Mouse (Mus musculus) brain, embryonic 18.5 days (tissue): ENCODE measurements around the gene Snf8.
A peak's percentile ranks its signal among the peaks of the same experiment; 100 is the strongest.

Experiments used
- DNase-seq: peaks from one replicate; pipeline ENCODE4 v3.0.0-alpha.2; 2012; ENCODE audit warnings: low read depth, low spot score

Gene Snf8

DNA sequence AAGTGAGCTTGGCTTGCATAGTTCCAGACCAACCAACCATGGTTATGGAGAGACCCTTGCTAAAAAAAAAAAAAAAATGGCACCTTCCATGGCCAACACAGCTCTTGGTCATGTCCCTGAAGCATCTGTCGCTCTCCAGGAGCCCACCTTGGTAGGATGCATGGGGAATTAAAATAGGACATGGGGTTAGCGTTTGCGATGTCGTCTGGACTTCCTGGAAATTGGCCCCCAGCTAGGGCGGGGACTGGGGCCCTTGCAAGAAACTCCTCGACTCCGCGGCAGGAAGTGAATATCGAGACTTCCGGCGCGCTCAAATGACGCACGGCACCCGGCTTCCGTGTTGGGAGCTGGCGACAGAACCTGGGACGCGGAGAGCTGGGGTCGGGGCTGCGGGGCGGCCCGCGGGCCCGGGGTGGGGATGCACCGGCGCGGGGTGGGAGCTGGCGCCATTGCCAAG lies at the start of gene Snf8:
TSS of gene Snf8 (plus strand) at position 290 of the 457 bp plus-strand sequence.
- DNase-seq, result peak; percentile 85

DNA sequence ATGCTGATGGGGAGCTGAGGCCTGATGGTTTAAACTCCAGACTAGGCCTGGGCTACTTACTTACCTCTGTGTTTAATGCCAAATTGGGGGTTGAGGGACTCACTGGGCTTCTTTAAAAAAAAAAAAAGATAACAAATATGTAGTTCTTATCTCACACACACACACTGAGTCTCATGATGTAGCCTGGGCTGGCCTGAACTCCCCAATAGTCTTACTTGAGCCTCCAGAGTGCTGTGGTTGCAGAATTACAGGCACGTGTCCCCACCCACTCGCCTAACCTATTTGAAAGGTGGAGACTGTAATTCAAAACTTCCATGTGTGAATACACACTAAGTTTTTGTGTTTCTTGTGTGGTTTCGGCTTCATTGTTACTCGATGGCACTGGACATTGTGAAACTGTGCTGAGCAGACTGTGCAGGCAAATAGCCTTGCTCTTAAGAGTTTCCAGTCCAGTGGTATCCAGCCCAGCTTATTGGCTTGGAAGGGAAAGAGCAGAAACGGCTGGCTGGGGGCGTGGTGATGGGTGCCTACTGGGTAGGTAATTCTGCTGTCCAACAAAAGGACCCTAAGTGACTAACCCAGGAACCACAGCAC lies 46.7 kb upstream of the Snf8 start:
- DNase-seq, result no peak

DNA sequence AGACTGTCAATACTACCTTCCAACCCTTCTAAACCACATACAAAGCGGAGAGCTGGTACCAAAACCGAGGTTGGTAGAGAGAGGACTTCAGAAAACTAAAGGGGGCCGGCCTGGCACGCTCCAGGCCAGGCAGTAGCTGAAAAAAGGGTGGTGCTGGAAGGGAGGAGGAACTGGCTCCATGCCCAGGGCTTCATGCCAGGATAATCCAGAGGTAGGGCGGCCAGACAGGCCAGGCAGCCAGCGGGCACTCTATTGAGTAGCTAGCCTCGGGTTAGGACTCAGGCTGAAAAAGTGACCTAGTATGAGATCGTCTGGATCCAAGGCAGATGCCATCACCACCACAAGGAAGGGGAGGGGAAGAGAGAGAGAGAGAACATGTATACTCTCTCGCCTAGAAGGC lies 46.2 kb upstream of the Snf8 start:
- no peak for DNase-seq

DNA sequence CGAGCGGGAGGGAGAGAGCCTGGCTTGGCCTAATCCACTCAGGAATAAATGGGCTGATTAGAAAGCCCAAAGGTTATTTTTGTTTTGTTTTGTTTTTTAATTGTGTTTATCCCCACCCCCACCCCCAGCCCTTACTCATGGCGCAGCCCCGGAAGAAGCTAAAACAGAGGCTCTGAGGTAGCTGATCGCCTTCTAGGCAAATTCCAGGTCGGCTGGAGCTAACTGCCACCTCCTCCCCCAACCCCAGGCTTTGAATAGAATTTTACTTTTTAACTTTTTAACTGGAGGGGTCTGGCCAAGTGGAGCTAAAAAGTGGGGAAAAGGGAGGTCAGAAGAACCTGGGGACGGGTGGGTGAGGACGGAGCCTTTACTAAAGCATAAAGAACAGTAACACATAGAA lies 44.8 kb upstream of the Snf8 start:
- no peak for DNase-seq

DNA sequence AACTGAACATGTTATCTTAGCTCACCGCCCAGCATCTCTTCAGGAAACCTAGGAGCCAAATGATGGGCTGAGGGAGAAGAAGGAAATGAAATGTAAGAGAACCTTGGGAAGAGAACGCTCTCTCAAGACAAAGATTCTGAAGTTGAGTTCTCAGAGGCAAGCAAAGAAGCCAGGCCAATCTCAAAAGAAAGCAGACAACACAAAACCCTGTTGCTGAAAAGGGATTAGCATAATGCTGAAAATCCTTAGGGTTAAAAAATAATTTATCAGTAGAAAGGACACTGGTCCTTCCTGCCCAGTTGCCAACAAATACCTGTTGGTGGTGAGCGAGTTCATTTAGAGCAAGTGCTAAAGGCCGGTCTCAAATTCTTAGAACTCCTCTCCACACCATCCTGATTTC lies 44.3 kb upstream of the Snf8 start:
- DNase-seq, result no peak

DNA sequence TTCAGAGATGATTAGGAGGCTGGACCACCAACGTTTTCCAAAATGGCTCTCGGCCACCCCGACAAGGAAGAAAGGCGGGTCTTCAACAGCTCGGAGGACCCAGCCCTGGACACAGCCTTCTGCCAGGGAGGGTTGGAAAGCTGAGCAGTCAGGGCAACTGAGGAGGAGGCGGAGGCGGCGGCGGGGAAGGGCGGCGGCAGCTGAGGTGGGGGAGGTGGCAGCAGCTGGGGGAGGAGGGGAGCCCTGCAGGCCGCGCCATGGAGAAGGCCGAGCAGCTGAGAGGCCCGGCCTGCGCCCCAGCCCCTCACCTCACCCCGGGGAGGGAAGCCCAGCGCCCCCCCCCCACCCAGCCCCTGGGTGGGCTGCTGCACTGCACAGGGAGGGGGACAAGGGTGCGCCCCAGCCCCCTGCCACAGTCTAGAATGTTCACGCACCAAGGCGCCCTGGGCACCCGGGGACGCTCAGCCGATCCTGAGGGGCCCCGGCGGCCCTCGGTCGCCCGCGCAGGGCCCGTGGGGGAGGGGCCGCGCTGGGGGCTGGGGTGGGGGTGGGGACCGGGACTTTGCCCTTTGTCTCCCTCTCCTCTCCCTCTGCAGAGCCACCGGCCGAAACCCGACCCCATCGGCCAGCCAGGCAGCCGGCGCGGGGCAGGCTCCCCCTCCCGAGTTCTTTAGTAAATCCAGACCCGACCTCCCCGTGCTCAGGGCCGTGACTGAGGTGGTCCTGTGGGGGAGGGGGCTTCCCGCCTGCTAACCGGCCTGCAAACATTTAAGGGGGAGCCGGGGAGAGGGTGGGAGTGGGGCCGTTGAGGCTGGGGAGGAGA lies 43.6 kb upstream of the Snf8 start:
- no peak for DNase-seq

DNA sequence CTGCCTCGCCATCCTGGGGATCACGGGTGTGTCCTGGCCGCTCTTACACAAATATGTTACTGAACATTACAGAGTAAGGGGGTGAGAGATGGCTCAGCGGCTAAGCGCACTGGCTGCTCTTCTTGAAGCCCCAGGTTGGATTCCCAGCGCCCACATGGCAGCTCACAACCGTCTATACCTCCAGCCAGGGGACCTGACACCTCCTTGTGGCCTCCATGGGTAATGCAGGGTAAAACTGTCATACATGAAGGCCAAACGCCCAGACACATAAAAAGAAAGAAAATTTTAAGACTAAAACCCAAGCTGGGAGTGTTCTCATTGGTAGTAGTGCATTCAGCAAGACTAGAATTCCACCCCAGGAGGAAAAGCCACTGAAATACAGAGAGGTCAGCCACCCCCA lies 40.5 kb upstream of the Snf8 start:
- no peak for DNase-seq

DNA sequence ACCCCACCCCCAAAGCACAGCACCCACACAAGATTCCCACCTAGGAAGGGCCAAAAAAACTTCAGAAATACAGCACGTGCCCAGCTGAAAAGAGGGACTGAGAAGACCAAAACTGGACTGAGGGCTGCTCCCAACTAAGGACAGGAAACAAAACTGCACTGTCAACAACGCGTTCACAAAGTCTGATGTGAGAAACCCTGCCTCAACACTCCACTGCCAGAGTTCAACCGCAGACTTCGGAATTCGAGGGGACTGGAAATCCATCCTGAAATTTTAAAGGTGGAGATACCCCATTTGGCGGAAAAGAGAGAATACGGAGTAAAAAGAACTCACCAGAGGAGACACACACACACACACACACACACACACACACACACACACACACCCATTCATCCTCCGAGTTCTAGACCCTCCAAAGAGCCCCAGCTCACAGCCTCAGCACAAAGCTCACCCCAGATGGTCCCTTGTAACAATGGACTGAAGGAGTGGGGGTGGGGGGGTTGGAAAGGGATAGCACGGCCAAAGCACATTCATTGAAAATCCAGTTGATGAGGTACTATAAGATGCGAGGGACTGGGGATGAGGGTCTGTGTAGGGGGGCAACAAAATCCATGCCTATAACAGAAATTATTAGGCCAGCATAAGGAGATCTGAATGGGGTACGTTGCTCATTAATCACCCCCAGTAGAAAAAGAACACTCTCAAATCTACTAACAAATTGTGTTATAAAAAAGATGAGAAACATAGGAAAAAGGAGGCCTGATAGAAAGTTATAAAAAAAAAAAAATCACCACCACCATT lies 31.4 kb upstream of the Snf8 start:
- no peak for DNase-seq

DNA sequence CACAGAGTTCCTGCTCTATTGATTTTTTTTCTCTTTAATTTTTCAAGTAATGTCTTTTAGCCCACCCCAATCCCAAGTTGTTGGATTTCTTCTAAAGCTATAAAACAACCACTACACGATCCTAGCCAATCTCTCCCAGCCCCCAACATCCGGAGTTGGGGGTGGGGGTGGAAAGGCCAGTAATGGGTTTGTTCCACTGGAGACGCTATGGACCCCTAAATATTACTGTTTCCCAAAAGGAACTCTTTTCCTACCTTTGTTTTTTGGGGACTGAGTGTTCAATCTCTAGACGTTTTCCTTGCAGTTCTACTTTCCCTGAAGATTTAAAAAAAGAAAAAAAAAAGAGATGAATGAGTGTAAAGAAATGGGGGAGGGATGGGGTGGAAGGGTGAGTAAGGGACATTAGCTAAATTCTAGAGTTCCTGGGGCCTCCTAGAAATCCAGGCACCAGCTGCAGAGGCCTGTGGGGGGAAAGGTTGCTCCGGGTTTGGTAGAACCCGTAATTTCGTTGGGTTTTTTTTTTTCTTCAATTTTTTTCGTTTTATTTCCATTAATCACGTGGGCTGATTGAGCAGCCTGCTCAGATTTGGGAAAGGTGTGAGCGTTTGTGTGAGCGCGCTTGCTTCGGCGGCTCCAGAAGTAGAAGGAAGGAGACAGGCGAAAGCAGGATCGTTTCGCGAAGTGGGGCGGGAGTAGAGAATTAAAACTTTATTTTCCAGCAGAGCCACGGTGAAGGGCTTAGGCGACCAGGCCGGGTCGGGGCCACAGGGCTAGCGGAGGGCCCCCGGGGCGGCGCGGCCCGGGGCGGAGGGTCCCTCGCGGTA lies 30.5 kb upstream of the Snf8 start:
- no peak for DNase-seq

DNA sequence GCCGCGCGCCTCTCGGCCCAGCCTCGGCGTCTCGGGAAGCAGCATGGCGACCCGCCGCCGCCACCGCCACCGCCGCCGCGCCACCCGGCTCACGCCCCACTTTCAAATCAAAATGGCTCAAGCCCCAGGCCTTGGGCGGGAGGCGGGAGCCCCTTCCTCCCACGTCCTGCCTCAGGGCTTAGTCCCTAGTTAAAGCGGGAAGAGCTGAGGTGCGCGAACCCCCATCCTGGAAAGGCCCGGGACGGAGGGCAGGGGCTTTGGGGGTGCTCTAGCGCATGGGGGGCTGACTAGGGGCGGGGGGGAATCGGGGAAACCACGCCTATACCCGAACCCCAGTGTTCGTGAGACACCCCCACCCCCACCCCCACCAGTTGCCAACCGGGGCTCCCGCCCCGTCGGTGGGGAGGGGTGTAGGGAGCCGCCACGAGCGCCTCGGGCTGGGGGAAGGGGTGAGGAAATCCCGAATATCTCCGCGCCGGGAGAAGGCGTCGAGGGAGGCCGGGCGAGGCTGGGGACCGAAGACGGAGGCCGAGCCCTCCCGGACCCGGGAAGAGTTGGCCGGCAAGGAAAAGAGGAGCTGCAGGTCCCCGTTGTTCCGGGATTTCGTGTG lies 29.8 kb upstream of the Snf8 start:
- no peak for DNase-seq

DNA sequence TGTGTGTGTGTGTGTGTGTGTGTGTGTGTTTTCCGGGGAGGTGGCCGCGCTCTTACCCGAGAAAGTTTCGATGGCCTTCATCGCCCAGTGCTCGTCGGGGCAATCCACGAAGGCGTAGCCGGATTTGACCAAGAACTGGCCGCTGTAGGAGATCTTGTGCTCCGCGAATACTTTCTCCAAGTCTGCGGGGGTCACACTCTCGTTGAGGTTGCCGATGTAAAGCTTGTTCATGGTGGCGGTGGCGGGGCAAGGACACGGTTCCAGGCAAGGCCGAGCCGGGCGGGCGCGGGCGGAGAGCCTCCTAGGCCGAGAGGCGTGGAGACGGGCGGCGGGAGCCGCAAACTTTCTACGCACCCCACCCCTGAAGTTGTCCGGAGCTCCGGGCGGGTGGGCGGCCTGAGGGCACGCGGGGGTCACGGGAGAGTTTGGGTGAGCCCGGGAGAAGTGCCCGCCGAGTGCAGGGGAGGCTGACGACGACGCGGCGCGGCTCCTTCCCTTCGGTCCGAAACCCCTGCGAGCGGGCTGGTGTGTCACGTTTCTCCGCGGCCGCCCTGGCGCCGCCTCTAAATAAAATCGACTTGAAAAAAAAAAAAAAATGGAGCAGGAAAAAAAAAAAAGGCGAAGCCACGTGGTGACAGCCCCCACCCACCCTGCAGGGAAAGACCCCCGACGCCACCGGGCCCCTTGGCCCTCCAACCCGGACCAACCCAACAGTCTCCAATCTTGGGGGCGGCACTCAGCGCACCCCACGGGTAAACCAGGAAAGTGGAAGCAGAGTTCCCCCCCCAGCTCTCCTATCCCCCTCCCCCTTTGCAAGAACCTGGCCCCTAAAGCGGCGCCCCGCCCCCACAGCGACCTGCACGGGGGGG lies 29.0 kb upstream of the Snf8 start, which contains the start of gene Igf2bp1:
TSS of gene Igf2bp1 (minus strand) at position 538 of the 869 bp plus-strand sequence.
- no peak for DNase-seq

DNA sequence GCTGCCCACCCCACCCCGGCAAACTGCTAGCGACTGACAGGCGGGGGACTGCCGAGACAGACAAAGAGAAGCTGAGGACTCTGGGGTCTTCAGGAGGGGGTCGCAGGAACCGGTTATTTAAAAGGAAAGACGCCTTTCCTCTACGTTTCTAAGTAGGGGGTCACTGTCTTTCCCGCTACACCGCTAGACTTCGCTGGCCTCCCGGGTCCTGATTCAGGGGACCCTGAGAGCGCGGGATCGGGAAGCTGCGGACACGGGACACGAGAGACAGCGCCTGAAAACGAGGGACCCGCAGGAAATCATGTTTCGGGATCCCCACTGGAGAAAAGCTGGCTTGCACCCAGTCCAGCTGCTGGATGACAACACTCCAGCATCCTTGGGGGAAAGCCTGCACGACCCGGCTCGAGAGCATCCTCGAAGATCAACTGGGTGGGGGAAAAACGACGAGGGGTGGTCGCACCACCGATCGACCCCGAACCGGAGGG lies 28.3 kb upstream of the Snf8 start:
- DNase-seq, result no peak

DNA sequence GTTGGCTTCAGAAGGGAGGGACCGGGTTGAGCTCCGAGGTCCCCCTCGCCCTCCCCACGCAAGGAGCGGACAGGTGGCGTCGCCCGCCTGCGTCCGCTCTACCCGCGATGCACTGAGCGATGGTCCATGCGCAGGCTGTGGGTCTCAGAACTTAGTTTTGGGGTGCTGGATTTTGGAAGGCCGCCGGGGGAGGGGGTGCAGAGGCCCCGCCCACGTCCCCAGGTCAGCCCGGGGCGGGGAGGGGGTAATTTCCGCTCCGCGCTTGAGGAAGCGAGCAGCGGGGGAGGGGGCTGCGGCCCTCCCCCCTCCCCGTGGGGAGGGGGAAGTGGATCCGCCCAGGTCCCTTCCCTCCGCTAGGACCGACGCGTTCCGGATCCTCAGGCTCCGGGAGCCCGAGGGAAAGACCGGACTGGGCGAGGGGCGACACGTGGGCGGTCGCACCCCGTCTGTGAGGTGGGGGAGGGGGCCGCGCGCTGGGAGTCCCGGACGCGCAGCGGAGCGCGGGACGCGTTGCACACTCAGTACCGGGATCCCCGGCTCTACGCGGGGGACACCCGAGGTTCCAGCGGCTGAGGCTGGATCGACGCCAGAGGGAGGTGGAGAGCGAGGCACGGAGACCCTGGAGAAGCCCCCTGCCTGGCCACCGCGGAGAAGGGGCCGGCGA lies 27.7 kb upstream of the Snf8 start:
- DNase-seq, result no peak

DNA sequence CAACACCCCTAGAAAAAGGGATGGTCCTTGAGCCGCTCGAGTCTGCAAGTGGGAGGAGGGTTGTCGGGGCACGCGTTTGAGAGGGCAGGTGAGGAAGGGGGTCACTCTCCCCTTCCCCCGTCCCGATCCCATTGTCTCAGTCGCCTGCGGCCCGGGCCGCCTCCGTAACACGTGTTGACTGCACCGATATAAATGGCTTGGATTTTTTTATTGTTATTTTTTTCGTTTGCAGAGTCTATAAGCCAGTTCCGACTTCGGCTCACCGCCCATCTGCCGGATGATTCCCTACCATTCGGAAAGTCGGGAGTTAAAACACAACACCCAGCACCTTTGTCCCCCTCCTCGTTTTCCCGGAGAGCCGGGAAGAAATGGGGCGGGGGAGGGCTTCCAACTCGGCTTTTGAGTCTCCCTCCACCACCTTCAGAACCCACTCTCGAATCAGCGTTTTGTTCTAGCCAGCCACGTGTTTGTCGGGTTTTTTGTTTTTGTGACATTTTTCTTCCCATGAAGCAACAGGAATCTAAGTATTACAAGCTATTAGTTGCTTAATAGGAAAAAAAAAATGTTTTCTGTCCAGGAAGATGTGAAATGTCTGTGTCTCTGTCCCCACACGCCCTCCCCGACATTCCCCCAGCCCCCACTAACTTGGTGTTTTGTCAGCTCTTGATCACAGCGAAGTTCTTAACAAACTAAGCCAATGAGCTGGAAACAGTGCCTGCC lies 27.0 kb upstream of the Snf8 start:
- no peak for DNase-seq

DNA sequence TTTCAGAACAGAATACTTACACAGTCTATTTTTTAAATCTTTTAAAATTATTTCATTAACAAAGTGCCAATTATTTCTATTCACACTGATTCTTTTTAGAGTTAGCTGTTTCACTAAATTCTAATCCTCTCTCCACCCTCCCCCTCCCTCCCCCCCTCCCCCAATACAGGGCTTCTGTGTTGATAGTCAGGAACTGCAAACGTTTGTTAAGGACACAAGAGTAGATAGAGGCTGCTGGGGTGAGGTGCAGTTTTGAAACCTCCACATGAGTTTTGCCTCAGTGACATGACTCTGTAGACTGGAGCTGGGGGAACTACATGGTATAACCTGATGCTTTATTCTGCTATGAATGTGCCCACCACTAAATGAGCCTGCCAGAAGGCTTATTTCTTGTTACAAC lies 25.9 kb upstream of the Snf8 start:
- DNase-seq, result no peak

DNA sequence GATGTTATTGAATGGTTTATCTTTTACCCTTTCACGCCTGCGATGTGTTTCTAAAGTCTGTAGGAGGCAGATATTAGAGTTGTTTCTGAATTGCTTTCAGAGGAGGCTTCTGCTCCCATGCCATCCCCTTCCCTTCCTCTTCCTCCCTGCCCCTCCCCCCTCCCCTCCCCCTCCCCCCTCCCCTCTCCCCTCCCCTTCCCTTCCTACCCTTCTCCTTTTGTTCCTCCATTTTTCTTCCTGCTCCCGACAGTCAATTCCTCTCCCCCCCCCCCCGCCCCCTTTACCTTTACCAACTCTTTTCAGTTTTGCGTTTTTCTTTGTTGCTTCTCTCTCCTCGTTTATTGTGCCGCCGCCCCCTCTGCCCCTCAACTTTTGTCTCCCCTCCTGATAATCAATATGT lies 22.7 kb upstream of the Snf8 start:
- DNase-seq, result no peak

DNA sequence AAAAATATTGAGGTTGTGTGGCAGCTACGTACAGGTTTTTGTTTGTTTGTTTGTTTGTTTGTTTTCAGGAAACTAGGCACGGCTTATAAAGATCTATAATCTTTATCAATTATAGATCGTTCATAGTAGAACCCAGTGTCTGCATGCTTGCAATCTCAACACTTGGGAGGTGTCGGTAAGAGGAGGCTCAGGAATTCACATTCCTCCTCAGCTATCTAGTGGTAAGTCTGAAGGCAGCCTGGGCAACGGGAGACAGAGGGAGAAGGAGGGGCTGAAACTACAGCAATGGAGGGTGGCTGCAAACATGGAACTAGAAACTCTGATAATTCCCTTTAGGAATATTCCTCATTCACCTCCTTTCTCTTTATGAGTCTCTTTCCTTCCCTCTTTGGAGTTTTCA lies 19.3 kb upstream of the Snf8 start:
- no peak for DNase-seq

DNA sequence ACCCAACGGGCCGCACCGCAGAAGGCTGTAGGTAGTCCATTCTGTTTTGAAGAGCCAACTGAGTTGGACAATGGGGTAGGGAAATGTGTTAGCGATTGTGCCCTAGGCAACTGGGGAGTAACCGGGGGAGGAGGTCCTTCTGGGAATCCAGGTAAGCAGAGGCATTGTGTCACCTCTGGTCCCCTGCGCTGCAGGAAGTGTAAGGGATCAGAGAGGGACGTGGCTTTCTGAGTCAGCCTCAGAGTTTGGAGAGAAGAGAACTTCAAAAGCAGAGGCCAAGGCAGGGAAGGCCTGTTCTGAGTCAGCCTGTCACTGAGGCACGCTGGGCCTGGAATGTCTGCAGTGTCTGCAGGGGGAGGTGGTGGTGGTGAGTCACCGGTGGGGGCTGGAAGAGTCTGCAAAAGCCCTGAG lies 16.7 kb upstream of the Snf8 start:
- no peak for DNase-seq

DNA sequence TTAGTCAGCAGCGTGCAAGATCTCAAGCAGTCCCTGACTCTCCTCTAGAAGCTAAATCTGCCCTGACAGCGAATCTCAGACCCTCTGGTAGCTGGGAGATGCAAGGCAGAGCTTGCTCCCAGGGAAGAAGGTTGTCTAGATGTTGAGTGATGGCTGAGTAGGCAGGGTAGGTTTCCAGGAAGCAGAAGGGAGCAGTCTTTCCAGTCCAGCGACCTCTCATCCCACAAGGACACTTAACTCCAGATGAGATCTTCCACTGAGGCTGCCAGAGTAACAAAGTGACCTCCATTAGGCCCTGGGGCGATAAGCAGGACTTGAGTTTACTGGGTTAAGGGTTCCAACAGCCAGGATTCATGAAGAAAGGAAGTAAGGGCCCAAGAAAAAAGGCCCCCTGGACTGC lies 14.1 kb upstream of the Snf8 start:
- no peak for DNase-seq
